Mouse (Mus musculus): ENCODE measurements around the gene Ptpra.
"Not testable (repeated sequence)": the region's sequence is repeated elsewhere in the genome, so short reads cannot be mapped to it uniquely, and the experiment has no call there.

Ptpra gene

DNA sequence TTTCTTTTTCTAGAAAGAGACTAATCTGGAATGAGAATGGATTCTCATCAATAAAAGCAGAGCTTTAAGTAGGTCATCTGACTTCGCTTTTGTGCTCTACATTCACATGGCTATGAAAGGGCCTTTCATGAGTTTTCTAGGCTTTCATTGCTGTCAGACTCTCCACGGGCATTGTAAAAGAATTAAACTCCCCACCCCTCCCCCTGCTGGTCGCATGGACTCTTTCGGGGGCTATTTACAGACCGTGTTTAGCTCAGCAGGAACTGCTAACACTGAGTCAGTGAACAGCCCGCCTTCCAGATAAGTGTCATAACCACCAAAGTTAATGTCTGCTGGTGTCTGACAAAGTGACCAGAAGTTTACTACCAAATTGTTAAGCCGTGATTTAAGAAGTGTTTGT, 41.5 kb downstream of the Ptpra start:
- peak; percentile 94 for DNase-seq

DNA sequence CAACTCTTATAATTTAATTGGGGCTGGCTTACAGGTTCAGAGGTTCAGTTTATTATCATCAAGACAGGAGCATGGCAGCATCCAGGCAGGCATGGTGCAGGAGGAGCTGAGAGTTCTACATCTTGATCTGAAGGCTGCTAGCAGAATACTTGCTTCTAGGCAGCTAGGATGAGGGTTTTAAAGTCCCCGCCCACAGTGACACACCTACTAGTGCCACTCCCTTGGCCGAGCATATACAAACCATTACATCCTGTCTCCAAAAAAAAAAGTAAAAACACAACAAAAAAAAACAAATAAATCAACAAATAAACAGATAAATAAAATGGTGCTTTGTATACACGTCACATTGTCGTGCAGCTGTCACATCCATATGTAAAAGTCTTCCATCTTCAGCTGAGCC, 45.0 kb downstream of the Ptpra start:
- DNase-seq = not testable (repeated sequence)

DNA sequence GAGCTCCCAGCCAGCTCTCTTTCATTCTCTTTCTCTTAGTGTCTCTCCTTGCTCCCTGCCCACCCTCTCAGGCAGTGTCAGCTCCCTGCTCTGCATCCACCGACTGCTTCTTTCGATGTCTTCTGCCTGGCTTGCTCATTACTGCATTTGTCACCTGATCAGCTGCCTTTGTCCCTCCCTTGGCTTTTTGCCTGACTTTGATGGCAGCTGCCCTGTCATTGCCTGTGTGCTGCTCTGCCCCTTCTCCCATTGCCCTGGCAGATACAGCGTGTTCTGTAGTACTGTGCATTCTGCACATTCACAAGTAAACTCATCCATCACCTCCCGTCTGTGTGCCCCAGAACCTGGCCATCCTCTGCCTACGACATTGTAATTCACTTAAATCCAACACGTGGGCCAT, 46.0 kb downstream of the Ptpra start:
- DNase-seq = peak; percentile 87

DNA sequence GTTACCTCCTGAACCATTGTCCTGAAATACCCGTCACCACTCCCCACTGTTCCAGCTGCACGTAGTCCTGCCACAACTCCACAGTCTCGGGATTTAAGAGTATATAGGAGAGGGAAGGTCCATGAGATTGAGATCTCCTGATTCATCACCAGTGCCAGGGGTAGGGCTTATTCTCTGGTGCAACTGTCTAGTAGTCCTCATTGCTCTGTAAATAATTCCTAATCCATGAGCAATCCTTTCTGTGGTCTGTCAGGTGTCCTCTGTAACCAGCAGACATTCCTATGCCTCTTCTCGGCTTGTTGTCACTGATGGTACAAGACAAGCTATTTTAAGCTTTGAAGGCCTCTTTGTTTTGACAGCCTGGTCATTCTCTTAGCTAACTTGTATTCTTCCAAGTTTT, 46.9 kb downstream of the Ptpra start:
- DNase-seq = no peak

DNA sequence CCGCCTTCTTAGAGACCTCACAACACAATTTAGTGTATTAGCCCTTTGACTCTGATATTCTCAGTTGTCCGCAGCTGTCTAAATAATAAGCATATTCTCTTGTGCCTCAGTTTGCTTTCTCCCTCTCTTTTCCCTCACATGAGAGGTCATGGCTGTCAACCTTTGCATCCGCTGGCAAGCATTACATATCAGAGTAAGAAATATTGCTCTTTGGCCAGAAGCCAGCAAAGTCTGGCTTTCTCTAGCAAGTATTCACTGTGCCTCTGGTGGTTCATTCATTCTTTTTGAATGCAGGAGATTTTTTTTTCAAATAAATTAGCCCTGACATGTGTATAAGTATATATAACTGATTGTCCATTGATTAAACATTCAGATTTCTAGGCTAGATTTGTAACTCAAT, 49.5 kb downstream of the Ptpra start:
- DNase-seq = no peak

DNA sequence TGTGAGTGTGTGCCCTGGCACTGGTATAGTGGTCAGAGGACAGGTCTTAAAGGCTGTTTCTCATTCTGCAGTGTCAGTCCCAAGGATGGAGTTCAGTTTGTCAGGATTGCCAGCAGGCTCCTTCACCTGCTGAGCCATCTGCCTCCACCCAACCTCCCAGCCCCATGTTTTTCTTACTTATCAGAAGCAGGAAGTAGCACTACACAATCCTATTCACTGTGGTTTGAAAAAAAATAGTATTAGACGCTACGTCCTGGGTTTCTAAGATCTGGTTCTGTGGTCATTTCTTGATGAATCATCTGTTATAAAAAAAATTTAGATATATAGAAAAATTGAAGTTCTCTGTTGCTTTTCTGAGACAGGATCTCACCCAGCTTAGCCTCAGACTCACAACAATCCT, 51.5 kb downstream of the Ptpra start:
- no peak for DNase-seq

DNA sequence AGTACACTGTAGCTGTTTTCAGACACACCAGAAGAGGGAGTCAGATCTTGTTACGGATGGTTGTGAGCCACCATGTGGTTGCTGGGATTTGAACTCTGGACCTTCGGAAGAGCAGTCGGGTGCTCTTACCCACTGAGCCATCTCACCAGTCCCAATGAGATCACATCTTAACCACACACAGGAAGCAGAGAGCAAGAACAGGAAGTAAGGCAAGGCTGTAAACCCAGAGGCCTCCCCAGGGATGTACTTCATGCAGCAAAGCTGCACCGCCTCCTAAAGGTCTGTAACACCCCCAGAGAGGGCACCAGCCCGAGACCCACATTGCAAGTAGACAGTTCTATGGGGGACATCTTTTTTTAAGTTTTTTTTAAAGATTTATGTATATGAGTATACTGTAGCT, 61.5 kb downstream of the Ptpra start:
- DNase-seq = not testable (repeated sequence)

DNA sequence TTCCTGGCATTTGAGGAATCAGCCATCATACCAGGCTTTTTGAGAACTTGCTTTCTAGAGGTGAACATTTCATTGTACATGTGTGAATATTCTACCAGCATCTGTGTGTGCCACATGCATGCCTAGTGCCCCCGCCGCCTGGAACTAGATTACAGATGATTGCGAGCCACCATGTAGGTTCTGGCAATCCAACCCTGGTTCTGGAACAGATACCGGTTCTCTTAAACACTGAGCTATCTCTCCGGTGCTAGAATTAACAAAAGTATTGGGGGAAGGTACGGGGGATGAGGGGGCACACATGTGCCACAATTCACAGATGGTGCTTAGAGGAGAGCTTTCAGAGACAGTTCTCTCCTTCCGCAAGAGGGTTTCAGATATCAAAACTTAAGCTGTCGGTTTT, 63.8 kb downstream of the Ptpra start:
- DNase-seq = no peak

DNA sequence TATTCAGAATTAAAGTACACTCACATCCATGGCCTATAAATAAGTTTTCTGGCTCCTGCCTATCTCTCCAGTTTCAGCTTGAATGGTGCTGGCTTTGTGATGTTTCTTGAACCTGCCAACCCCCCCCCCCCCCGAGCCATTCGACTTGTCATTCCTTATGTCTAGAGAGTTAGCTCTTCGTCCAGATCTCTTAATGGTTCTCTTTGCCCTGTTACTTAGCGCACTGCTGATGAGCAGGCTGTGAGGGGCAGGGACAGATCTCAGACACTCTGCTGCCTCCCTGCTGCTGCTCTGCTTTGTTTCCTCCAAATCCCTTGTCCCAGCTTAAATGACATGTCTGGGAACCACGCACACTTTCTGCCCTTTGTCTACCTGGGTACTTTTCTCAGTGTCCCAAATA, 65.7 kb downstream of the Ptpra start:
- DNase-seq = no peak

DNA sequence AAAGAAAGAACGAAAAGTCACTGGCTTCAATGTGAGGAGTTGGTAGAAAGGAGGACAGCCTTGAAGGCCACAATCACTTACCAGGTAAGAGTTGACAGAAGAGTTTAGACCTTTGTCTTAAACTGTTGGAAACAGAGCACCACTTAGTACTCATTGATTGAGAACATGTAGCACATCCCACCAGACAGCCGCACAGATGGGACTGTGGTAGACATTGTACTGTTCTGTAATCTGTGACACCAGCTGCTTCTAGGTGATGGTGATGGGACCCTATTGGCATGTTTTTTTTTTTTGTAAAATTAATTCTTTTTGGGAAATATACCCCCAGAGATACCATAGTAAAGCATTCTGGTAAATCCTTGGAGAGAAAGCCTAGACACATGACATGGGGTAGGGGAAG, 71.8 kb downstream of the Ptpra start:
- DNase-seq = no peak

DNA sequence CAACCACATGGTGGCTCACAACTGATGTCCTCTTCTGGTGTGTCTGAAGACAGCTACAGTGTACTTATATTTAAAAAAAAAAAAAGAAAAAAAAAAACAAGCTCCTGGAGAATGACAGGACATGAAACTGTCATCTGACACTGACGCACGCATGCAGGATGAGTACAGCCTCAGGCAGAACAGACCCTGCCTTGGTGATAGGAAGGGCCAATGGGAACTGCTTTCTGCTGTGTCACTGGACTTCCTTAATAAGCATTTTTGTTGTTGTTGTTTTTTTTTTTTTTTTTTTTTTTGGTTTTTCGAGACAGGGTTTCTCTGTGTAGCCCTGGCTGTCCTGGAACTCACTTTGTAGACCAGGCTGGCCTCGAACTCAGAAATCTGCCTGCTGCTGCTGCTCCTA, 75.4 kb downstream of the Ptpra start:
- DNase-seq = not testable (repeated sequence)

DNA sequence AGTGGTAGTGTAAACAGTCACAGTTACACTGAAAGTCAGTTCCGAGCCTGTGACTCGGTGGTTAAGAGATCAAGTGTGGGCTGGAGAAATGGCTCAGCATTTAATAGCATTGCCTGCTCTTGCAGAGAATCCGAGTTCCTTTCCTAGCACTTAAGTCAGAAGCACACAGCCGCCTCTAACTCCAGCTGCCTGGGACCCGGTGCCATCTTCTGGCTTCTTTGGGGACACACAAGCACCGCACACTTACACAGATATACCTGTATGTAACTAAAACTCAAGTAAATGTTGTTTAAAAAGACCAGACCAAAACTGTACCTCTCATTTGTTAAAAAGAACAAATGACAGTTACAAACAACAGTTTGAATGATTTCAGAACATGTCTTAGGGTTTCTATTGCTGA, 78.4 kb downstream of the Ptpra start:
- peak; percentile 2 for DNase-seq

DNA sequence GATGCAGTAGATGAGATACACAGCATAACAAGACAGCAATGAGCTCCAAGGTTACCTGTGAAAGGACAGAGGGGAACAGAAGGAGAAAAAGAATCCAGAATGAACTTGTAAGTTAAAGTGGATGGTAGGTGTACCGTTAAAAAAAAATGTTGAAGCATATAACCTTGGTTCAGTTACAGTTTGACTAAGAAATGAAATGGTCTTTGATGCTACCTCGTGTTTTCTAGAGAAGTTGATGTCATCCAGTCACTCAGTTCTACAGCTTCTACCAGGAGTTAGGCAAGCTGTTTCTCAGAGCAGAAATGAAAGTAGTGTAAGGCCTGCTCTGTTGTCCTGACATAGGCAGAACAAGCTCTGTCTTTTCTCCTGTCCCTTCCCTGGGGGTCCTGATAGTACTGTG, 79.2 kb downstream of the Ptpra start:
- no peak for DNase-seq

DNA sequence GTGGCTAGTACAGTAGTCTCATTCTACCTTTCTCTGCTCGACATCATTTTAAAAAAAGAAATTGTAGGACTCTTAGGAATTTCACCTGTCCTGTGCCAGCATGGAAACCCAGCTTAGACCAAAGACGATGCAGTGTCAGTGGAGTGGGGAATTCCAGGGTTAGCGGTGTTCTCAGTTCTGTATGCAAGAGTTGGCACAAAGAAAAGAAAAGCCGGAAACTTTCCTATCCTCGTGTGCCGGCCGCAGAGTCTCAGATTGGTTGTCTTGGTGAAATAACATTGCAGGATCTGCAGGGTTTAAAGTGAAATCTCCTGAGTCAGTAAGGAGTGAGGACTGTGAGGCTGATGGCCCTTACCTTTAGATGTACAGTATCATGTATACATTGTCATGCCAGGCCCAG, 79.8 kb downstream of the Ptpra start:
- DNase-seq = no peak

DNA sequence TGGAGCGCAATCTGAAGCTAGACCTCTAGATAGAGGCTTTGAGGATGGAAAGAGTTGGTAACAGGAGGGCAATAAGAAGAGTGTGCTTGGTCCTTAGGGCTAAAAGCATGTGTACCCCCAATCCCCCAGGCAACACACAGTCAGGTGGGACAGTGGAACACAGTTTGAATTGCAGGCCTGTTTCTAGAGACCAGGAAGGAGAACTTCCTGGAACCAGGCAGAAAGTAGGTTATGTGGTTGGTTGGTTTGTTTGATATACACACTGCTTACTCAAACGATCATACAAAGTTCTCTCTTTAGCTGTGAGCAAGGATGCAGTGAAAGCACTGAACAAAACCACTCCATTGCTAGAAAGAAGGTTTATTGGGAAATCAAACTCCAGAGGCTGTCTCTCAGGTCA, 82.1 kb downstream of the Ptpra start:
- no peak for DNase-seq

DNA sequence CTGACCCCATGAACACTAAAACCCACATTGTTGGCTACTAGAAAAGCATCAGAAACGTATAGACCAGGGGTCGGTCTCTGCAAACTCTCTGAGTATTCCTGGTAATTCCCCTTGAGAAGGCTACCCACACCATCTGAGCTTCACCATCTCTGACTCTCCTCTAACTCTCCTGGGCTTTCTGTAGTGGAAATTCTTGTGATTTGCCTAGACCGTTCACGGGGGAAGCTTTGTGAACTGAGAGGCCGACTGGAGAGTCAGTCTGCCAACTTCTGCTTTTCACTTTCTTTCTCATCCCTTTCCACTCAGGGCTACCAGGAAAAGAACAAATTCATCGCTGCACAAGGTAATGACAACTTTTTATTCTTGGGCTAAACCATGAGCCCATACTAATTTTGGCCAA, 84.9 kb downstream of the Ptpra start:
- no peak for DNase-seq

DNA sequence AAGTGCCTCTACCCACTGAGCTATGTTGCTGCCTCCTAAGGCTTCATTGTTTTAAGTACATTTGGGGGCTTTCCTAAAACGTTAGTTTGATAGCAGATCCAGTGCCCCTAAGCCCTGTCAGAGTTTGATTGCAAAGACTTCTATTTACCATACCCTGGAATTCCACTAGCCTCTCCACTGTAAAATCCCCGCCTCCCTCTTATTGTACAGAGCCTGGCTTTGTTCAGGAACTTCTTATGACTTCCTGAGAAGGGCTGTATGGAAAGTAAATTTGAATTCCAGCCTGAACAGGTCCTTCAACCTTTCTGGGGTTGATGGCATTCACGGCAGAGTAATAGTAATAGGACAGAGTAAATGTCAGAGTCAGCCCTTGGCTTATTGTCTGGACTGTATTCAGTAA, 86.8 kb downstream of the Ptpra start:
- DNase-seq = no peak

DNA sequence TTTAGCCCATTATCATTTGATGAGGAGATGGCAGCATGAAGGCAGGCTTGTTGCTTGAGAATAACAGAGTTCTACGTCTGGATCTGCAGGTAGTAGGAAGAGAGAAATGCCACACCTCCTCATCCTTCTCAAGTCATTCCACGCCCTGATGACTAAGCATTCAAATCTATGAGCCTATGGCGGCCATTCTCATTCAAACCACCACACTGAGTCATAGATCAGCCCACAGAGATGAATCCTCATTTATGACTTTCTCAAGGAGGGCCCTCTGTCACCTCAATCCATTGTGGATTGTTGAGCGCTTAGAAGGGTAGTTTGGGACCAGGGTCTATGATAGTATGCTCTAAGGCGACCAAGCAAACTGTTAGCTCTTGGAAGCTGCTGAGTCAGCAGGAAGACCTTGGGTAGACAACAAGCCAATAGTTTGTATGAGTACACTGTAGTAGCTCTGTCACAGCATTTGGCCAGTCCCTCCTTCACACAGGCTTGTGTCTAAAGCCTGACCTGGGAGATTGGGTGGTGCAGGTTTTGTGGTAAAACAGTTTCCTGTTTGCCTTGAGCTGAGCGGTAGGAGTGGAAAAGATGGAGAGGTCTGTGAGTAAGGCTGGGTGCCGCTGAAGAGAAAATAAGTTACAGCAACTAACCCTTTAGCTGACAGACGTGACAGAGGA, 88.9 kb downstream of the Ptpra start:
- DNase-seq = no peak

DNA sequence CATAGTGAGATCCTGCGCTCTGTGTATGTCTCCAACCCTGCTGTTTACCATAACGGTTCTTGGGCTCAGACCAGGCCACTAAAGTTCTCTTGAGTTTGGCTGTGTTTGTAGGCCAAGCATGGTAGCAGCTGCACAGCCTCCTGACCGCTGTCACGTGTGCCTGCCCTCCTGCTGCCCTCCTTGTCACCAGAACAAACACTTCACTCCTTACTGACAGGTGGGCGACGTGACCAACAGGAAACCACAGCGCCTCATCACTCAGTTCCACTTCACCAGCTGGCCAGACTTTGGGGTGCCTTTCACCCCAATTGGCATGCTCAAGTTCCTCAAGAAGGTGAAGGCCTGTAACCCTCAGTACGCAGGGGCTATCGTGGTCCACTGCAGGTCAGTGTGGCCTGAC, 90.2 kb downstream of the Ptpra start:
- DNase-seq = no peak

DNA sequence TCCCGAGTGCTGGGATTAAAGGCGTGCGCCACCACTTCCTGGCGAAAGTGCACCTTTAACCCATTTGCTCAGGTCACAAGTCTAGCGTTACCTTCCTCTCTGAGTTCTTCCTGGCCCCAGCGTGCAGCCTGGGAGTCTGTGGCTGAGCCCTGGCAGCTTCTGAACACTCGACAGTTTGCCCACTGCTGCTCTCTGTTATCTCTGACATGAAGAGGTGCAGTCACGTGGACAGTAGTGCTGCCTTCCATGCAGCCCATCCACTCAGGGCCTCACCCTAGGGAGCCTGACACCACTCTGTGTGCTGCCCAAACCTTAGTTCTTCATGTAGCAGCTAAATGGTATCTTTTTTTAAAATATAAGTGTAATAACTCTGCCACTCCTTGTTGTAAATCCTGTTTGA, 96.9 kb downstream of the Ptpra start:
- no peak for DNase-seq

DNA sequence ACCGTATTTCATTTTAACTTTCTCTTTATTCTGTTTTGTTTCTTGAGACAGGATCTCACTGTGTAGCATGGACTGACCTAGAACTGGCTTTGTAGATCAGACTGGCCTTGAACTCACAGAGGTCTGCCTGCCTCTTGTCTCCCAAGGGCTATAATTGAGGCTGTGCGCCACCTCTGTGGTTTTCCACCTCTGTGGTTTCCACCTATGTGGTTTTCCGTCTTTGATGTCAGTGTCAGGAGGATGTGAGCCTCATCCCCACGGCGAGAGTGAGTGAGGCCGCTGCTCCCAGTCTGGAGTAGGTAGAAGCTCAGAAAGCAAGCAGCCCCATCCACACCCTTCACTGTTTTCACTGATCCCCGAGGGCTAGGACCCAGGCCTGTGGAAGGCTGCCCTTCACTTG, 104.8 kb downstream of the Ptpra start:
- no peak for DNase-seq

DNA sequence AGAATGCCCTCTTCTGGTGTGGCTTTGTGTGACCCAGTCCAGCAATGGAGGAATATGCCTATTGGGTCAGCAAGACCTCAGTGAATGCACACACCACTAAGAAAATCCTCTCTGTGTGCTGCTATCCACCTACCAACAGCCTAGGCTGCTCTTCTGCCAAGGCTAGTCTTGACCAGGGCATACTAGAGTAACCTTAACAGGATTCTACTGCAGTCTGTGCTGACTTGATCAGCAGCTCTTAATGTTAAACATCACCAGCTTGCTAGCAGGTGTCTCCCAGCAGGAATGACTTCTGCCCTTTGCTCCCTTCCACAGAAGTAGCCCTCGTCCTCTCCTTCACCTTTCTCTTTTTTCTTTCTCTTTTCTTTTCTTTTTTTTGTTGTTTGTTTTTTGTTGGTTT, 106.2 kb downstream of the Ptpra start:
- no peak for DNase-seq

DNA sequence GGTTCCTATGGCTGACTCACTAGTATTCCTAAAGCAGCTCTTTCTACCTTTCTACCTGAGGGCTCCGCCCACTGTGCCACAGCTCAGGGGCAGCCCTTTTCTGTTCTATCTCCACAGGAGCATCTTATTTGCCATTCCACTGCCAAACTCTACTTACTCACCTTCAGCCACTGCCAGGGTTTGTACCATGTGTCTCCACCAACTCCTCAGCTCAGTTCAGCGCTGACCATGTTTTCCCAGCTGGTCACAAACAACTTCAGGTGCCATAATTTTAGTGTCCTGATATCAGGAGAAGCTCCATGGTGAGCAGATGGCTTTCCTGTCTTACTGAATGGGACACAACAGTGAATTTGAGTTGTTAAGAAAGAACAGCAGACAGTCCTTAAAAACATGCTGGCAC, 107.4 kb downstream of the Ptpra start:
- DNase-seq = no peak

DNA sequence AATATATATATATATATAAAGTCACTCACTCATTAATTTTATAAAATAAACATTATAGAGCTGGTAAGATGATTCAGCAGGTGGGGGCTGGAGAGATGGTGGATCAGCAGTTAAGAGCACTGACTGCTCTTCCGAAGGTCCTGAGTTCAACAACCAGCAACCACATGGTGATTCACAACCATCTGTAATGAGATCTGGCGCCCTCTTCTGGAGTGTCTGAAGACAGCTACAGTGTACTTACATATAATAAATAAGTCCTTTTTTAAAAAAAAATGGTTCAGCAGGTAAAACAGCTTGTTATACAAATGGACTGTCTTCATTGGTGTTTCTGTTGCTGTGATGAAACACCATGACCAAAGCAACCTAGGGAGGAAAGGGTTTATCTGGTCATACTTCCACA, 107.9 kb downstream of the Ptpra start:
- DNase-seq = no peak

DNA sequence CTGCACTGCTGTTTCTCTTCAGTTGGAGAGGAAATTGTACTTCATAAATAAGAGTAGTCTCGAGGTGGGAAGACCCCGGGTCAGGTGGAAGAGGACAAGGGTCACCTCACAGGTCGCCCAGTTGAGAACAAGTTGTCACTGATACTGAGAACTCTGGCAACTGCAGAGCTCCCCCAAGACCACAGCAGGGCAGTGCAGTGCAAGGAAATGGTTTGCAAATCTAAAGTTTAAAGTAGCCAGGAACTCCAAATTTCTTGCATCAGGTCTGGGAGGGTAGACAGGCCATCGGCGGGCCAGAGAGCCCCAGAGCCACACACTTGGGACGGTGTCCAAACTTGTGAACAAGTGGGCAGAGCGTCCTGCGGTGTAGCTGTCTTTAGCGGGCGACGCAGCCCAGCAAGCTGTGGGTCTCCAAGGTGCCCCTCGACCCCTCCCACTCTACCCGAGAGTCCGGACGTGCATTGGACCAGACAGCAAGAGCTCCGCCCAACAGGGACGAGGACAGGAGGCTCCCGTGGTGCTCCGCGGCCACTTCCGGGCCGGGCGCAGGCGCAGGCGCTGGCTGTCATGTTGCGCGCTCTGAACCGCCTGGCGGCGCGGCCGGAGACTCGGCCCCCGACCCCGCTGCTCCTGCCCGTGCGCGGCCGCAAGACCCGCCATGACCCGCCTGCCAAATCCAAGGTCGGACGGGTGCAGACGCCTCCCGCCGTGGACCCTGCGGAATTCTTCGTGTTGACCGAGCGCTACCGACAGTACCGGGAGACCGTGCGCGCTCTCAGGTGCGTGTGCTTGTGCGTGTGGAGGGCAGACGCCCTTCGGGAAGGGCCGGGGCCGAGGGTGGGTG, 113.4 kb downstream of the Ptpra start, which contains the start of gene Mrps26:
TSS of gene Mrps26 (plus strand) at position 531 of the 844 bp plus-strand sequence.
- DNase-seq = peak; percentile 98
